Mouse (Mus musculus) heart, embryonic 11.5 days (tissue): Measurements from ENCODE around the gene Nedd9. TPM values are rescaled to one million over a fixed set of nuclear protein-coding genes. Genes with fewer than 3 reads are reported as not detected.

Experiments
- ATAC-seq: fragments of 200-750 bp; cut with Nextera tagmentation; replicated peaks from 2 replicates; pipeline ENCODE4 v1.8.0; 2017; ENCODE audit warnings: moderate library complexity; ENCODE audit not compliant: insufficient number of reproducible peaks, low FRiP score, low TSS enrichment
- H3K27ac ChIP-seq: fragments of 300-500 bp; sonication (generic); 2 replicates; pipeline ENCODE4 v1.5.1; 2014; ENCODE audit warnings: mild to moderate bottlenecking, low read depth, low read length
- H3K27me3 ChIP-seq: fragments of 300-500 bp; sonication (generic); 2 replicates; pipeline ENCODE4 v1.6.1; 2014; ENCODE audit warnings: mild to moderate bottlenecking, low read length, mixed read lengths; ENCODE audit not compliant: control insufficient read depth, insufficient read depth
- H3K36me3 ChIP-seq: fragments of 300-500 bp; sonication (generic); 2 replicates; pipeline ENCODE4 v1.6.1; 2014; ENCODE audit warnings: mild to moderate bottlenecking, low read length, moderate library complexity, mixed read lengths; ENCODE audit not compliant: control insufficient read depth, insufficient read depth
- H3K4me1 ChIP-seq: fragments of 300-500 bp; sonication (generic); 2 replicates; pipeline ENCODE4 v1.6.1; 2014; ENCODE audit warnings: low read length; ENCODE audit not compliant: control insufficient read depth, insufficient read depth
- H3K4me2 ChIP-seq: fragments of 300-500 bp; sonication (generic); 2 replicates; pipeline ENCODE4 v1.6.1; 2014; ENCODE audit warnings: mild to moderate bottlenecking, moderate library complexity
- H3K4me3 ChIP-seq: fragments of 300-500 bp; sonication (generic); 2 replicates; pipeline ENCODE4 v1.5.1; 2014; ENCODE audit warnings: low read depth, low read length
- H3K9ac ChIP-seq: fragments of 300-500 bp; sonication (generic); 2 replicates; pipeline ENCODE4 v1.6.1; 2014; ENCODE audit warnings: mild to moderate bottlenecking, low read depth, low read length, moderate library complexity
- H3K9me3 ChIP-seq: fragments of 300-500 bp; sonication (generic); replicated peaks from 2 replicates; pipeline ENCODE4 v1.6.1; 2016; ENCODE audit warnings: low read length; ENCODE audit not compliant: control insufficient read depth
- WGBS: fragments of 180-500 bp; shearing (Covaris S2); extraction: QIAGEN DNeasy Blood & Tissue Kit; methylation state at CpG from one replicate; pipeline ENCODE4 v1.1.7; 2014; ENCODE audit not compliant: insufficient replicate concordance; 5-methylcytosine and 5-hydroxymethylcytosine counted together
- polyA plus RNA-seq: library from polyadenylated mRNA; unstranded; fragments of >200 nt; fragmentation: Nextera tagmentation; extraction: Ambion mirVana; gene quantifications from 2 replicates; pipeline ENCODE4 v1.2.1, GENCODE M21; 2014

The Nedd9 gene
- polyA plus RNA-seq, 1 experiment from 2014 or later: 19.2 TPM

GRCm38 (mm10) chr13:41423463-41424074 lies 63.6 kb downstream of the Nedd9 start:
- H3K4me1 ChIP-seq: peaks cover 9% of the 10 kb centered on the region
- ATAC-seq: no peak
- WGBS: 58% methylated on average over 10 of the region's 10 CpGs
- H3K9ac ChIP-seq: no peak overlapping the region
- no peaks in the 10 kb centered on the region for H3K27me3 ChIP-seq
- H3K27ac ChIP-seq: peak overlapping the region; percentile 35; the same call in 1 of the 2 replicates
- H3K9me3 ChIP-seq: no peaks in the 10 kb centered on the region
- no peaks in the 10 kb centered on the region for H3K36me3 ChIP-seq
- no peak overlapping the region for H3K4me2 ChIP-seq
- H3K4me3 ChIP-seq: no peak overlapping the region

- 80% methylated on average over 5 of the region's 5 CpGs for WGBS
- peaks cover 9% of the 10 kb centered on the region for H3K4me1 ChIP-seq
- no peak overlapping the region for H3K4me3 ChIP-seq
- no peak overlapping the region for H3K4me2 ChIP-seq
- H3K9ac ChIP-seq: no peak overlapping the region
- no peaks in the 10 kb centered on the region for H3K9me3 ChIP-seq
- H3K27ac ChIP-seq: no peak overlapping the region
- H3K36me3 ChIP-seq: no peaks in the 10 kb centered on the region
- no peaks in the 10 kb centered on the region for H3K27me3 ChIP-seq
- ATAC-seq: no peak
These were observed 64.6 kb downstream of the Nedd9 start for GRCm38 (mm10) chr13:41422581-41422980.

GRCm38 (mm10) chr13:41420376-41420775 lies 66.8 kb downstream of the Nedd9 start:
- peaks cover 9% of the 10 kb centered on the region for H3K4me1 ChIP-seq
- no peak for ATAC-seq
- H3K9me3 ChIP-seq: no peaks in the 10 kb centered on the region
- WGBS: 88% methylated on average over 4 of the region's 4 CpGs
- no peaks in the 10 kb centered on the region for H3K27me3 ChIP-seq
- H3K4me2 ChIP-seq: no peak overlapping the region
- H3K9ac ChIP-seq: no peak overlapping the region
- no peak overlapping the region for H3K27ac ChIP-seq
- H3K36me3 ChIP-seq: no peaks in the 10 kb centered on the region
- H3K4me3 ChIP-seq: no peak overlapping the region

- no peak overlapping the region for H3K4me3 ChIP-seq
- no peak for ATAC-seq
- H3K27me3 ChIP-seq: no peaks in the 10 kb centered on the region
- H3K9ac ChIP-seq: no peak overlapping the region
- no peak overlapping the region for H3K4me2 ChIP-seq
- 34% methylated on average over 13 of the region's 13 CpGs for WGBS
- no peaks in the 10 kb centered on the region for H3K36me3 ChIP-seq
- no peaks in the 10 kb centered on the region for H3K9me3 ChIP-seq
- H3K4me1 ChIP-seq: peaks cover 3% of the 10 kb centered on the region
- H3K27ac ChIP-seq: no peak overlapping the region
These were observed 68.8 kb downstream of the Nedd9 start for GRCm38 (mm10) chr13:41418198-41418869.

- Histone ChIP-seq H3K27me3 (no peaks in the 10 kb centered on the region), H3K9me3 (no peaks in the 10 kb centered on the region), H3K27ac (no peak overlapping the region), H3K4me2 (no peak overlapping the region), H3K36me3 (no peaks in the 10 kb centered on the region), H3K4me1 (no peaks in the 10 kb centered on the region), H3K4me3 (no peak overlapping the region), H3K9ac (no peak overlapping the region)
- WGBS: 67% methylated on average over 11 of the region's 11 CpGs
- no peak for ATAC-seq
These were observed 70.8 kb downstream of the Nedd9 start for GRCm38 (mm10) chr13:41416065-41417016.

GRCm38 (mm10) chr13:41410191-41411074 lies 76.7 kb downstream of the Nedd9 start:
- no peaks in the 10 kb centered on the region for H3K27me3 ChIP-seq
- H3K9ac ChIP-seq: no peak overlapping the region
- no peak overlapping the region for H3K4me2 ChIP-seq
- H3K36me3 ChIP-seq: no peaks in the 10 kb centered on the region
- H3K27ac ChIP-seq: no peak overlapping the region
- H3K4me1 ChIP-seq: no peaks in the 10 kb centered on the region
- 71% methylated on average over 13 of the region's 13 CpGs for WGBS
- H3K4me3 ChIP-seq: no peak overlapping the region
- ATAC-seq: no peak
- no peaks in the 10 kb centered on the region for H3K9me3 ChIP-seq

GRCm38 (mm10) chr13:41409291-41409690 lies 77.9 kb downstream of the Nedd9 start:
- WGBS: 60% methylated on average over 3 of the region's 3 CpGs
- H3K4me1 ChIP-seq: no peaks in the 10 kb centered on the region

More at GRCm38 (mm10) chr13:41409291-41409690, 77.9 kb downstream of the Nedd9 start:
- no peaks in the 10 kb centered on the region for H3K27me3 ChIP-seq
- ATAC-seq: no peak
- no peaks in the 10 kb centered on the region for H3K36me3 ChIP-seq
- no peak overlapping the region for H3K27ac ChIP-seq
- H3K4me3 ChIP-seq: no peak overlapping the region
- H3K4me2 ChIP-seq: no peak overlapping the region
- H3K9me3 ChIP-seq: no peaks in the 10 kb centered on the region
- H3K9ac ChIP-seq: no peak overlapping the region
